Mouse (Mus musculus): ENCODE results near the gene B3galt5.
A peak's percentile ranks its signal among the peaks of the same experiment; 100 is the strongest.

B3galt5 gene

GRCm38 (mm10) chr16:96235366-96235970 lies at the start of gene B3galt5:
Gene B3galt5, plus strand, starts transcription at chr16:96235801.
- DNase-seq: no peak

- DNase-seq: no peak
Observed at GRCm38 (mm10) chr16:96187619-96188018, 48.0 kb upstream of the B3galt5 start.

- peak; percentile 100 for DNase-seq
Observed at GRCm38 (mm10) chr16:96191531-96192506, 43.8 kb upstream of the B3galt5 start, which contains the start of gene Lca5l. Gene Lca5l, minus strand, starts transcription at chr16:96192271.

GRCm38 (mm10) chr16:96199913-96200701 lies 35.5 kb upstream of the B3galt5 start, which contains the start of gene Sh3bgr:
Gene Sh3bgr, plus strand, starts transcription at chr16:96200450.
- DNase-seq: peak; percentile 16

- no peak for DNase-seq
Observed at GRCm38 (mm10) chr16:96200702-96201028, 34.9 kb upstream of the B3galt5 start.

GRCm38 (mm10) chr16:96201485-96202232 lies 33.9 kb upstream of the B3galt5 start:
- DNase-seq: no peak

GRCm38 (mm10) chr16:96209789-96210188 lies 25.8 kb upstream of the B3galt5 start:
- DNase-seq: no peak

GRCm38 (mm10) chr16:96210856-96211255 lies 24.7 kb upstream of the B3galt5 start:
- DNase-seq: no peak

GRCm38 (mm10) chr16:96213027-96213426 lies 22.6 kb upstream of the B3galt5 start:
- DNase-seq: no peak

- DNase-seq: no peak
Observed at GRCm38 (mm10) chr16:96221491-96221890, 14.1 kb upstream of the B3galt5 start.

GRCm38 (mm10) chr16:96221959-96222358 lies 13.6 kb upstream of the B3galt5 start:
- no peak for DNase-seq

- DNase-seq: no peak
Observed at GRCm38 (mm10) chr16:96222452-96222851, 13.1 kb upstream of the B3galt5 start.

- no peak for DNase-seq
Observed at GRCm38 (mm10) chr16:96228438-96228837, 7.2 kb upstream of the B3galt5 start.

- no peak for DNase-seq
Observed at GRCm38 (mm10) chr16:96229044-96229555, 6.5 kb upstream of the B3galt5 start.

- DNase-seq: peak; percentile 65
Observed at GRCm38 (mm10) chr16:96230411-96230810, 5.2 kb upstream of the B3galt5 start.

- no peak for DNase-seq
Observed at GRCm38 (mm10) chr16:96231251-96231650, 4.3 kb upstream of the B3galt5 start.

GRCm38 (mm10) chr16:96231974-96232373 lies 3.6 kb upstream of the B3galt5 start:
- DNase-seq: no peak

- DNase-seq: no peak
Observed at GRCm38 (mm10) chr16:96233996-96234395, 1.6 kb upstream of the B3galt5 start.

- DNase-seq: no peak
Observed at GRCm38 (mm10) chr16:96244496-96244895, 8.9 kb downstream of the B3galt5 start.

- DNase-seq: peak; percentile 29
Observed at GRCm38 (mm10) chr16:96249635-96250034, 14.0 kb downstream of the B3galt5 start.

- DNase-seq: no peak
Observed at GRCm38 (mm10) chr16:96252146-96252545, 16.5 kb downstream of the B3galt5 start.

- DNase-seq: no peak
Observed at GRCm38 (mm10) chr16:96258429-96258828, 22.8 kb downstream of the B3galt5 start.

Measured in right cerebral cortex, postnatal 14 days (tissue).